Mouse (Mus musculus): ENCODE measurements around the gene Pogz. TPM values are rescaled to one million over a fixed set of nuclear protein-coding genes. Genes with fewer than 3 reads are reported as not detected.

Gene Pogz
- polyA plus RNA-seq, 1 experiment from 2014 or later: 15.3 TPM

GRCm38 (mm10) chr3:94833358-94833757, 4.0 kb upstream of the Pogz start:
- Histone ChIP-seq H3K27me3 (0 out of 2 replicates have a peak, but pooled peaks cover 3% of the 10 kb centered on the region), H3K4me2 (replicated peaks) (no peak overlapping the region), H3K9me3 (replicated peaks) (no peaks in the 10 kb centered on the region), H3K36me3 (no peaks in the 10 kb centered on the region), H3K4me3 (replicated peaks) (no peak overlapping the region), H3K9ac (no peak overlapping the region), H3K27ac (replicated peaks) (no peak overlapping the region), H3K4me1 (peaks cover 4% of the 10 kb centered on the region; the same call in 1 of the 2 replicates)
- ATAC-seq (ENCODE audit: insufficient number of reproducible peaks, low FRiP score, low TSS enrichment, low read depth): no peak

- ATAC-seq (ENCODE audit: insufficient number of reproducible peaks, low FRiP score, low TSS enrichment, low read depth): no peak
- Histone ChIP-seq H3K4me3 (replicated peaks) (no peak overlapping the region), H3K27me3 (0 out of 2 replicates have a peak, but pooled peaks cover 3% of the 10 kb centered on the region)
These were observed 2.0 kb upstream of the Pogz start for GRCm38 (mm10) chr3:94835396-94835795.

GRCm38 (mm10) chr3:94837959-94838496, 661 bp downstream of the Pogz start:
- Histone ChIP-seq H3K4me2 (replicated peaks) (peak overlapping the region; percentile 58), H3K4me3 (replicated peaks) (peak overlapping the region; percentile 67), H3K27me3 (no peaks in the 10 kb centered on the region), H3K9me3 (replicated peaks) (no peaks in the 10 kb centered on the region), H3K9ac (peak overlapping the region; percentile 74), H3K27ac (replicated peaks) (peak overlapping the region; percentile 99), H3K4me1 (peaks cover 17% of the 10 kb centered on the region), H3K36me3 (no peaks in the 10 kb centered on the region)
- WGBS: under 1% methylated on average over 38 of the region's 62 CpGs
- ATAC-seq (ENCODE audit: insufficient number of reproducible peaks, low FRiP score, low TSS enrichment, low read depth): peak; percentile 82

More at GRCm38 (mm10) chr3:94835396-94835795, 2.0 kb upstream of the Pogz start:
- Histone ChIP-seq H3K4me1 (peaks cover 17% of the 10 kb centered on the region), H3K36me3 (no peaks in the 10 kb centered on the region), H3K4me2 (replicated peaks) (no peak overlapping the region), H3K9me3 (replicated peaks) (no peaks in the 10 kb centered on the region), H3K27ac (replicated peaks) (no peak overlapping the region), H3K9ac (no peak overlapping the region)
- WGBS: 77% methylated on average over 3 of the region's 3 CpGs

- Histone ChIP-seq H3K36me3 (no peaks in the 10 kb centered on the region), H3K4me2 (replicated peaks) (peak overlapping the region; percentile 58), H3K27ac (replicated peaks) (peak overlapping the region; percentile 99), H3K9me3 (replicated peaks) (no peaks in the 10 kb centered on the region), H3K4me3 (replicated peaks) (peak overlapping the region; percentile 67), H3K4me1 (peaks cover 17% of the 10 kb centered on the region), H3K27me3 (no peaks in the 10 kb centered on the region), H3K9ac (peak overlapping the region; percentile 74)
- ATAC-seq (ENCODE audit: insufficient number of reproducible peaks, low FRiP score, low TSS enrichment, low read depth): no peak
- WGBS: 8% methylated on average over 9 of the region's 9 CpGs
These were observed 1.3 kb downstream of the Pogz start for GRCm38 (mm10) chr3:94838631-94839030.

- no peak for ATAC-seq (ENCODE audit: insufficient number of reproducible peaks, low FRiP score, low TSS enrichment, low read depth)
- WGBS: 70% methylated on average over 5 of the region's 5 CpGs
- Histone ChIP-seq H3K36me3 (no peaks in the 10 kb centered on the region), H3K4me1 (peaks cover 17% of the 10 kb centered on the region), H3K4me2 (replicated peaks) (peak overlapping the region; percentile 58), H3K9me3 (replicated peaks) (no peaks in the 10 kb centered on the region), H3K4me3 (replicated peaks) (peak overlapping the region; percentile 67), H3K9ac (no peak overlapping the region), H3K27ac (replicated peaks) (peak overlapping the region; percentile 99; the same call in 1 of the 2 replicates), H3K27me3 (no peaks in the 10 kb centered on the region)
These were observed 1.7 kb downstream of the Pogz start for GRCm38 (mm10) chr3:94839101-94839500.

- H3K4me1 ChIP-seq: peaks cover 7% of the 10 kb centered on the region; the same call in 1 of the 2 replicates
- H3K4me3 ChIP-seq (replicated peaks): no peak overlapping the region
- H3K27me3 ChIP-seq: no peaks in the 10 kb centered on the region
- 85% methylated on average over 2 of the region's 2 CpGs for WGBS
- no peak for ATAC-seq (ENCODE audit: insufficient number of reproducible peaks, low FRiP score, low TSS enrichment, low read depth)
- H3K27ac ChIP-seq (replicated peaks): peak overlapping the region; percentile 34; the same call in 1 of the 2 replicates
- no peak overlapping the region for H3K4me2 ChIP-seq (replicated peaks)
- H3K36me3 ChIP-seq: no peaks in the 10 kb centered on the region
- no peaks in the 10 kb centered on the region for H3K9me3 ChIP-seq (replicated peaks)
- no peak overlapping the region for H3K9ac ChIP-seq
These were observed 10.0 kb downstream of the Pogz start for GRCm38 (mm10) chr3:94847382-94847781.

GRCm38 (mm10) chr3:94849338-94849737, 12.0 kb downstream of the Pogz start:
- no peaks in the 10 kb centered on the region for H3K9me3 ChIP-seq (replicated peaks)
- H3K27ac ChIP-seq (replicated peaks): no peak overlapping the region
- no peak overlapping the region for H3K9ac ChIP-seq
- 0 out of 2 replicates have a peak, but pooled peaks cover 4% of the 10 kb centered on the region for H3K36me3 ChIP-seq
- H3K4me2 ChIP-seq (replicated peaks): no peak overlapping the region
- 7% methylated on average over 1 of the region's 1 CpGs for WGBS
- H3K4me1 ChIP-seq: peaks cover 7% of the 10 kb centered on the region; the same call in 1 of the 2 replicates
- no peak for ATAC-seq (ENCODE audit: insufficient number of reproducible peaks, low FRiP score, low TSS enrichment, low read depth)
- H3K27me3 ChIP-seq: no peaks in the 10 kb centered on the region
- H3K4me3 ChIP-seq (replicated peaks): no peak overlapping the region

GRCm38 (mm10) chr3:94851731-94852130, 14.4 kb downstream of the Pogz start:
- no peaks in the 10 kb centered on the region for H3K9me3 ChIP-seq (replicated peaks)
- no peak overlapping the region for H3K4me2 ChIP-seq (replicated peaks)
- H3K36me3 ChIP-seq: peaks cover 25% of the 10 kb centered on the region
- no peak overlapping the region for H3K4me3 ChIP-seq (replicated peaks)
- no peaks in the 10 kb centered on the region for H3K4me1 ChIP-seq
- H3K27me3 ChIP-seq: no peaks in the 10 kb centered on the region
- WGBS: 73% methylated on average over 3 of the region's 3 CpGs
- ATAC-seq (ENCODE audit: insufficient number of reproducible peaks, low FRiP score, low TSS enrichment, low read depth): no peak
- no peak overlapping the region for H3K9ac ChIP-seq
- no peak overlapping the region for H3K27ac ChIP-seq (replicated peaks)

GRCm38 (mm10) chr3:94852215-94852614, 14.8 kb downstream of the Pogz start:
- H3K4me2 ChIP-seq (replicated peaks): no peak overlapping the region
- no peak for ATAC-seq (ENCODE audit: insufficient number of reproducible peaks, low FRiP score, low TSS enrichment, low read depth)
- no peaks in the 10 kb centered on the region for H3K4me1 ChIP-seq
- H3K36me3 ChIP-seq: peaks cover 30% of the 10 kb centered on the region
- H3K9ac ChIP-seq: peak overlapping the region; percentile 9; the same call in 1 of the 2 replicates
- H3K9me3 ChIP-seq (replicated peaks): no peaks in the 10 kb centered on the region
- H3K4me3 ChIP-seq (replicated peaks): no peak overlapping the region
- no peaks in the 10 kb centered on the region for H3K27me3 ChIP-seq
- WGBS: 81% methylated on average over 3 of the region's 3 CpGs
- no peak overlapping the region for H3K27ac ChIP-seq (replicated peaks)

GRCm38 (mm10) chr3:94859471-94859870, 22.1 kb downstream of the Pogz start:
- no peaks in the 10 kb centered on the region for H3K9me3 ChIP-seq (replicated peaks)
- H3K9ac ChIP-seq: no peak overlapping the region
- H3K4me2 ChIP-seq (replicated peaks): no peak overlapping the region
- no peak overlapping the region for H3K4me3 ChIP-seq (replicated peaks)
- 91% methylated on average over 2 of the region's 2 CpGs for WGBS
- no peaks in the 10 kb centered on the region for H3K27me3 ChIP-seq
- no peaks in the 10 kb centered on the region for H3K4me1 ChIP-seq
- peaks cover 69% of the 10 kb centered on the region for H3K36me3 ChIP-seq
- ATAC-seq (ENCODE audit: insufficient number of reproducible peaks, low FRiP score, low TSS enrichment, low read depth): no peak
- no peak overlapping the region for H3K27ac ChIP-seq (replicated peaks)

GRCm38 (mm10) chr3:94869011-94869410, 31.6 kb downstream of the Pogz start:
- no peaks in the 10 kb centered on the region for H3K4me1 ChIP-seq
- ATAC-seq (ENCODE audit: insufficient number of reproducible peaks, low FRiP score, low TSS enrichment, low read depth): no peak
- peaks cover 77% of the 10 kb centered on the region for H3K36me3 ChIP-seq
- H3K27me3 ChIP-seq: no peaks in the 10 kb centered on the region
- WGBS: 95% methylated on average over 3 of the region's 3 CpGs
- H3K9me3 ChIP-seq (replicated peaks): no peaks in the 10 kb centered on the region
- no peak overlapping the region for H3K4me2 ChIP-seq (replicated peaks)
- no peak overlapping the region for H3K27ac ChIP-seq (replicated peaks)
- H3K9ac ChIP-seq: no peak overlapping the region
- no peak overlapping the region for H3K4me3 ChIP-seq (replicated peaks)

GRCm38 (mm10) chr3:94878618-94879017, 41.3 kb downstream of the Pogz start:
- no peaks in the 10 kb centered on the region for H3K27me3 ChIP-seq
- no peaks in the 10 kb centered on the region for H3K9me3 ChIP-seq (replicated peaks)
- H3K4me3 ChIP-seq (replicated peaks): no peak overlapping the region
- peaks cover 93% of the 10 kb centered on the region for H3K36me3 ChIP-seq
- no peak overlapping the region for H3K4me2 ChIP-seq (replicated peaks)
- H3K9ac ChIP-seq: no peak overlapping the region
- no peak overlapping the region for H3K27ac ChIP-seq (replicated peaks)
- ATAC-seq (ENCODE audit: insufficient number of reproducible peaks, low FRiP score, low TSS enrichment, low read depth): no peak
- 87% methylated on average over 6 of the region's 6 CpGs for WGBS
- H3K4me1 ChIP-seq: no peaks in the 10 kb centered on the region
